Mouse (Mus musculus) monocyte, adult 2 months (primary cell): Measurements from ENCODE around the gene Gm15517.
A peak's percentile ranks its signal among the peaks of the same experiment; 100 is the strongest.
"Not testable (repeated sequence)": the region's sequence is repeated elsewhere in the genome, so short reads cannot be mapped to it uniquely, and the experiment has no call there.

Experiments
- DNase-seq, 2 experiments: peaks; one replicate each; pipeline ENCODE4 v3.0.0; 2022; ENCODE audit warnings: low spot score in 2 of 2, low read depth in 1 of 2

Gene Gm15517

GRCm38 (mm10) chr7:44269397-44269796 lies 8.2 kb downstream of the Gm15517 start:
- DNase-seq = no peak

- DNase-seq = no peak
Measured at GRCm38 (mm10) chr7:44271309-44271708, 10.1 kb downstream of the Gm15517 start.

- no peak for DNase-seq
Measured at GRCm38 (mm10) chr7:44272546-44272945, 11.3 kb downstream of the Gm15517 start.

GRCm38 (mm10) chr7:44273446-44273845 lies 12.2 kb downstream of the Gm15517 start:
- DNase-seq = no peak

- DNase-seq = no peak
Measured at GRCm38 (mm10) chr7:44274096-44274495, 12.8 kb downstream of the Gm15517 start.

GRCm38 (mm10) chr7:44275546-44275945 lies 14.3 kb downstream of the Gm15517 start:
- DNase-seq = no peak

- DNase-seq = no peak
Measured at GRCm38 (mm10) chr7:44276461-44277249, 15.4 kb downstream of the Gm15517 start.

- no peak for DNase-seq
Measured at GRCm38 (mm10) chr7:44277250-44277622, 16.0 kb downstream of the Gm15517 start.

- no peak for DNase-seq
Measured at GRCm38 (mm10) chr7:44280959-44281358, 19.7 kb downstream of the Gm15517 start.

GRCm38 (mm10) chr7:44281586-44281985 lies 20.3 kb downstream of the Gm15517 start:
- DNase-seq = no peak

GRCm38 (mm10) chr7:44287760-44288159 lies 26.5 kb downstream of the Gm15517 start:
- no peak for DNase-seq

- DNase-seq = no peak
Measured at GRCm38 (mm10) chr7:44290986-44291385, 29.7 kb downstream of the Gm15517 start.

GRCm38 (mm10) chr7:44291418-44291817 lies 30.2 kb downstream of the Gm15517 start:
- no peak for DNase-seq

GRCm38 (mm10) chr7:44297501-44297900 lies 36.3 kb downstream of the Gm15517 start:
- DNase-seq = not testable (repeated sequence)

GRCm38 (mm10) chr7:44303346-44304340 lies 42.4 kb downstream of the Gm15517 start:
- DNase-seq = no peak

GRCm38 (mm10) chr7:44304463-44304774 lies 43.2 kb downstream of the Gm15517 start:
- no peak for DNase-seq

- DNase-seq = peak; percentile 87 to 93
Measured at GRCm38 (mm10) chr7:44304775-44305641, 43.8 kb downstream of the Gm15517 start.

GRCm38 (mm10) chr7:44305686-44306085 lies 44.4 kb downstream of the Gm15517 start:
- no peak for DNase-seq

GRCm38 (mm10) chr7:44306516-44307240 lies 45.4 kb downstream of the Gm15517 start, which contains the start of gene Clec11a:
TSS of gene Clec11a (minus strand) at chr7:44306902.
- no peak for DNase-seq

- no peak for DNase-seq
Measured at GRCm38 (mm10) chr7:44307261-44308020, 46.2 kb downstream of the Gm15517 start.
